Mouse (Mus musculus): ENCODE measurements at regions not wholly inside any gene's neighbourhood (a gene's known extent, or its start where the extent isn't known, plus 50 kb on each side); places are given as distances from the start of the nearest gene placed in this dataset.

GRCm38 (mm10) chr11:20941546-20941945 is 110.7 kb upstream of the Lgalsl start:
- TF ChIP-seq CTCF (IDR thresholded peaks at IDR 0.05; ENCODE audit: insufficient read depth, low read depth, low read length) (no peak), POLR2A (IDR thresholded peaks at IDR 0.05; ENCODE audit: insufficient read depth, low read depth, low read length) (no peak)

All from olfactory bulb, adult 2 months (tissue).